Mouse (Mus musculus): ENCODE measurements around the gene Pif1. TPM values are rescaled to one million over a fixed set of nuclear protein-coding genes. Genes with fewer than 3 reads are reported as not detected.

Gene Pif1
- total and polyA plus RNA-seq, 2 experiments from 2014 or later: 2.6 to 7.1 TPM

DNA sequence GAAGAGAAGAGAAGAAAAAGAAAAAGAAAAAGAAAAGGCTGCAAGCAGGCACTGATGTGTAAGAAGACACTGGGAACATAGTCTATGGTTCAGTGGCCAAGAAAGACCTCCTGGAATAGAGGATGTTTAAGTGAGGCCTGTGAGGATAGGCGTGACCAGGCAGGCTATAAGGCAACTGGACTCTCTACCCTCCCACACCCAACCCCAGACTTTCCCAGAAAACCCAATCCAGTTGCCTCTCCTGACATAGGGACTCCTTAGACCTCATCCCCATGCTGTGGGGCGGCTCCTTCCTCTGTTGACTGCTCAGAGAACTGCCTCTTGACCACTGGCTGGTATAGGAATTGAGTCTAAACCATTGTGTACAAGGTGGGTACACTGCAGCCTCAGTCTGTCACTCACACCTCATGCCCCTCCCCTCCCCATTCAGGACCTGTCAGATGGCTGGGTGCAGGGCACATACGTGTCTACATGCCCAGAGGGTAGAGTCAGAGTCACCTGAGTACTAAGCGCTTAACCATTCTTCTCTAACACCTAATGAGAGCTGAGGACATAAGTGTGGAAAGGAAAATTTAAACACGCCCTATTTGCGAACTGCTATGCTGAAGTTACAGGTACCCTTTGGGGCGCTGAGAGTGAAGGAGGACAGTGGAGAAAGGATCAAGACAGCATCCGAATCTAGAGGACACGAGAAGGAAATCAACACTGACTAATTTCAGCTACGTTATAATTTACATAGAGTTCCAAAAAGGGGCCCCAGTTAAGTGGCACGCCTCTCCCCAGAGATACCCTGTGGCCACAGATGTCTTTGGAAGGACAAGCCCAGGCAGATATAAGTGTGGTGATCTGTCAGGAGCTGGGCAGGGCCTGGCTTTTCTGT is 12.2 kb upstream of the Pif1 start:
- Histone ChIP-seq H3K4me3 (ENCODE audit: low read depth, low read length) (no peak overlapping the region), H3K4me1 (ENCODE audit: control insufficient read depth, insufficient read depth) (peaks cover 27% of the 10 kb centered on the region), H3K9me3 (replicated peaks; ENCODE audit: control insufficient read depth, low read length) (no peaks in the 10 kb centered on the region), H3K4me2 (ENCODE audit: low read depth, low read length) (no peak overlapping the region), H3K27me3 (ENCODE audit: control insufficient read depth, insufficient read depth, low read length) (no peaks in the 10 kb centered on the region), H3K27ac (ENCODE audit: low read depth) (peak overlapping the region; percentile 76), H3K36me3 (replicated peaks; ENCODE audit: control insufficient read depth, insufficient read depth, low read length) (peaks cover 17% of the 10 kb centered on the region), H3K9ac (replicated peaks; ENCODE audit: low read depth, low read length) (no peak overlapping the region)
- DNase-seq (ENCODE audit: low spot score): no peak
- 57% methylated on average over 11 of the region's 11 CpGs for WGBS
- ATAC-seq (ENCODE audit: insufficient read depth, low read depth): no peak; the same call in 1 of the 2 replicates
- TF ChIP-seq CTCF (IDR thresholded peaks at IDR 0.05; ENCODE audit: low read depth): no peak
- no peak for TF ChIP-seq EP300 (IDR thresholded peaks at IDR 0.05; ENCODE audit: low read depth)

DNA sequence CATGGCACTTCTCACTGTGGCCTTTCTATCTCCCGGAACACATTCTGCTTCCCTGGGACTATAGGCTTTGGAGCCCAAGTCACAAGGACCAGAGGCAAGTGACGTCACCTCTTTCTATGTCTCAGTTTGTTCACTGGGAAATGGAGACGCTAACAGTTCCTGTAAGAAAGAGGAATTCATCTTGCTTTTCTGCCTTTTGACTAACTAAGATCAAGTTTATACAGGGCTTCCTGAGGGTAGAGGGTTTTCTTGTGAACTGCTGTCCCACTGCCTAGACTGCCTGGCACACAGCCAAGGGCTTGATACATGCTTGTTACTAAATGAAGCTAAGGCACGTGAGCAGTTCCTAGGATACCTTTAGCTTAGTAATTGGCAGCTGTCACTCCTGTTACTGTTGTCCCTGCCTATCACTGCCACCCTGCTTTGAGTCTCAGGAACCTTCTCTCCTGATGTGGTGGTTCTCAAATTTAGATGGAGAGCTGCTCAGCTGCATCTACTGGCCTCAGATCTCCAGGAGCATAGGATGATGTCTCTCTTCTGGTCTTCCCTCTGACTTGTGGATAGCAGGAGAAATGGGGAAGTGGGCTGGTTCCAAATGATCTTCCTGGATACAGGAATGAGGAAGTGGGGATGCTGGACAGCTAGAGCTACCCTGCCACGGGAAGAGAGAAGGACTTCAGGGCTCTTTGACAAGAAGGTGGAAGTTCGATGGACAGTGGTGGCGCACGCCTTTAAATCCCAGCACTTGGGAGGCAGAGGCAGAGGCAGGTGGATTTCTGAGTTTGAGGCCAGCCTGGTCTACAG is 11.4 kb upstream of the Pif1 start:
- H3K4me2 ChIP-seq (ENCODE audit: low read depth, low read length): no peak overlapping the region
- 43% methylated on average over 8 of the region's 8 CpGs for WGBS

DNA sequence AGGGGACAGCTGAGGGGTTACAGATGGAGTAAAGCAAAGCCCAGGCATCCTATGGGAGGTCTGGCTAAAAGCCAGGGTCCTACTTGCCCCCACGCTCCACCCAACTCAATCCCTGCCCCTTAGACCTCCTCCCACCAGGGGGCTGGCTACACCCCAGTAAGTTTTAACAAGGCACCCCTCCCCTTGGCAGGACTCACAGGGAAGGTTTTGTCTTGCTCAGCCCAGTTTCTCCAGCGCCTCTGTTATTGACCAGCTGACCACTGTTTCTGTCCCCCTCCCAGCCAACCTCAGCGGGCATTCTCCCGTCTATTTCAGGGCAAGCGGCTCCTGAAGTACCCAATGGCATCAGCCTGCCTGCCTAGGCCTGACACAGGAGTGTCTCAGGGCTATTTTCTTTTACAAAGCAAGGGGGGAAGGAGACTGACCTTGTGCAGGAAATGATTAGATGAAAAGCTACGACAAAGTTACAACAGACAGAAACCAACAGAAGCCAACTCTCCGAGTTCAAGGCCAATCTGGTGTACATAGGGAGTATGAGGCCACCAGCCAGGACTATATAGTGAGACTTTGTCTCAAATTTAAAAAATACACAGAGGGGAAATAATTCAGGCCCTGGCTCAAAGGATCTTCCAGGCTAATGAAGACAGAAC is 10.0 kb upstream of the Pif1 start:
- no peak overlapping the region for H3K4me3 ChIP-seq (ENCODE audit: low read depth, low read length)
- peaks cover 13% of the 10 kb centered on the region for H3K36me3 ChIP-seq (replicated peaks; ENCODE audit: control insufficient read depth, insufficient read depth, low read length)
- H3K4me1 ChIP-seq (ENCODE audit: control insufficient read depth, insufficient read depth): peaks cover 27% of the 10 kb centered on the region
- WGBS: 39% methylated on average over 7 of the region's 7 CpGs
- 0 out of 2 replicates have a peak overlapping the region, but pooled peaks have one; percentile 40 for H3K9ac ChIP-seq (replicated peaks; ENCODE audit: low read depth, low read length)
- no peak for TF ChIP-seq CTCF (IDR thresholded peaks at IDR 0.05; ENCODE audit: low read depth)
- TF ChIP-seq EP300 (IDR thresholded peaks at IDR 0.05; ENCODE audit: low read depth): no peak
- ATAC-seq (ENCODE audit: insufficient read depth, low read depth) (no peak), DNase-seq (ENCODE audit: low spot score) (no peak)
- H3K9me3 ChIP-seq (replicated peaks; ENCODE audit: control insufficient read depth, low read length): no peaks in the 10 kb centered on the region
- H3K27me3 ChIP-seq (ENCODE audit: control insufficient read depth, insufficient read depth, low read length): no peaks in the 10 kb centered on the region
- H3K4me2 ChIP-seq (ENCODE audit: low read depth, low read length): peak overlapping the region; percentile 20; the same call in 1 of the 2 replicates
- H3K27ac ChIP-seq (ENCODE audit: low read depth): peak overlapping the region; percentile 58

More for the DNA sequence above, 11.4 kb upstream of the Pif1 start:
- H3K27ac ChIP-seq (ENCODE audit: low read depth): peak overlapping the region; percentile 76
- no peaks in the 10 kb centered on the region for H3K9me3 ChIP-seq (replicated peaks; ENCODE audit: control insufficient read depth, low read length)
- peaks cover 17% of the 10 kb centered on the region for H3K36me3 ChIP-seq (replicated peaks; ENCODE audit: control insufficient read depth, insufficient read depth, low read length)
- no peaks in the 10 kb centered on the region for H3K27me3 ChIP-seq (ENCODE audit: control insufficient read depth, insufficient read depth, low read length)
- no peak overlapping the region for H3K9ac ChIP-seq (replicated peaks; ENCODE audit: low read depth, low read length)
- no peak overlapping the region for H3K4me3 ChIP-seq (ENCODE audit: low read depth, low read length)
- DNase-seq (ENCODE audit: low spot score) (peak; percentile 76), ATAC-seq (ENCODE audit: insufficient read depth, low read depth) (0 out of 2 replicates have a peak, but pooled peaks have one; percentile 4)
- no peak for TF ChIP-seq EP300 (IDR thresholded peaks at IDR 0.05; ENCODE audit: low read depth)
- TF ChIP-seq CTCF (IDR thresholded peaks at IDR 0.05; ENCODE audit: low read depth): no peak
- peaks cover 27% of the 10 kb centered on the region for H3K4me1 ChIP-seq (ENCODE audit: control insufficient read depth, insufficient read depth)

DNA sequence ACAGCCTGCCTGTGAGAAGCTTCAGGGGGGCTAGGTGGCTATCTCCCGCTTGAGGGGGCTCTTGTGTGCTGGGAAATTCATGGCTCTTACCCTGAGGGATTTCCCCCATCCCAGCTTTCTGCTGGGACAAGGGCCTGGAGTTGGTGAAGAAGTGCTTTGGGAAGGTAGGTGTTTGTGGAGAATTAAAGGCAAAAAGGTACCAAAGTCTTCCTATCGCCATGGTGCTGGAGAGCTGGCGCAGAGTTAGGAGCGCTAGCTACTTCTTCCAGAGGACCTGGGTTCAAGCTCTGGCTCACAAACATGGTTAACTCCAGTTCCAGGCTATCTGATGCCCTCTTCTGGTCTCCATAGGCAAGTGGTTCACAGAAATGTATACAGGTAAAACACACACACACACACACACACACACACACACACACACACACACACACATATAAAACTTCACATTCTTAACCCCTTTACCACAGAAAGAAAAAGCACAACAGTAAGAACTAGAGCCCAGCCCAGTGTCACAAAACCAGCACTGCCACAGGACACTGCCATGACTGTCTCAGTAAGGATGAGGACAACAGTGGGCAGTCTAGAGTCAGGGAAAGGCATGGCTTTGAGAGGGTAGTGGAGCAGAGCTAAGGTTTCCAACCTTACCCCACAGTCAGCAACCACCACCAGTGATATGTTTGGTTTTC is 9.3 kb upstream of the Pif1 start:
- H3K36me3 ChIP-seq (replicated peaks; ENCODE audit: control insufficient read depth, insufficient read depth, low read length): peaks cover 8% of the 10 kb centered on the region
- DNase-seq (ENCODE audit: low spot score) (no peak), ATAC-seq (ENCODE audit: insufficient read depth, low read depth) (no peak)
- WGBS: 90% methylated on average over 4 of the region's 4 CpGs
- H3K4me2 ChIP-seq (ENCODE audit: low read depth, low read length): peak overlapping the region; percentile 72; the same call in 1 of the 2 replicates
- TF ChIP-seq EP300 (IDR thresholded peaks at IDR 0.05; ENCODE audit: low read depth) (no peak), CTCF (IDR thresholded peaks at IDR 0.05; ENCODE audit: low read depth) (no peak)
- H3K9me3 ChIP-seq (replicated peaks; ENCODE audit: control insufficient read depth, low read length): no peaks in the 10 kb centered on the region
- H3K27me3 ChIP-seq (ENCODE audit: control insufficient read depth, insufficient read depth, low read length): no peaks in the 10 kb centered on the region
- H3K4me3 ChIP-seq (ENCODE audit: low read depth, low read length): no peak overlapping the region
- H3K9ac ChIP-seq (replicated peaks; ENCODE audit: low read depth, low read length): 0 out of 2 replicates have a peak overlapping the region, but pooled peaks have one; percentile 40
- peak overlapping the region; percentile 58 for H3K27ac ChIP-seq (ENCODE audit: low read depth)
- peaks cover 27% of the 10 kb centered on the region for H3K4me1 ChIP-seq (ENCODE audit: control insufficient read depth, insufficient read depth)
